Mouse (Mus musculus): Measurements from ENCODE around the gene Snx14. TPM values are rescaled to one million over a fixed set of nuclear protein-coding genes. Genes with fewer than 3 reads are reported as not detected.
A peak's percentile ranks its signal among the peaks of the same experiment; 100 is the strongest.
"Not testable (repeated sequence)": the region's sequence is repeated elsewhere in the genome, so short reads cannot be mapped to it uniquely, and the experiment has no call there.

The Snx14 gene
- 33.7 and 36.2 TPM in 2 replicates for polyA plus RNA-seq (2015; fragmentation: Nextera tagmentation; extraction: Ambion mirVana)

DNA sequence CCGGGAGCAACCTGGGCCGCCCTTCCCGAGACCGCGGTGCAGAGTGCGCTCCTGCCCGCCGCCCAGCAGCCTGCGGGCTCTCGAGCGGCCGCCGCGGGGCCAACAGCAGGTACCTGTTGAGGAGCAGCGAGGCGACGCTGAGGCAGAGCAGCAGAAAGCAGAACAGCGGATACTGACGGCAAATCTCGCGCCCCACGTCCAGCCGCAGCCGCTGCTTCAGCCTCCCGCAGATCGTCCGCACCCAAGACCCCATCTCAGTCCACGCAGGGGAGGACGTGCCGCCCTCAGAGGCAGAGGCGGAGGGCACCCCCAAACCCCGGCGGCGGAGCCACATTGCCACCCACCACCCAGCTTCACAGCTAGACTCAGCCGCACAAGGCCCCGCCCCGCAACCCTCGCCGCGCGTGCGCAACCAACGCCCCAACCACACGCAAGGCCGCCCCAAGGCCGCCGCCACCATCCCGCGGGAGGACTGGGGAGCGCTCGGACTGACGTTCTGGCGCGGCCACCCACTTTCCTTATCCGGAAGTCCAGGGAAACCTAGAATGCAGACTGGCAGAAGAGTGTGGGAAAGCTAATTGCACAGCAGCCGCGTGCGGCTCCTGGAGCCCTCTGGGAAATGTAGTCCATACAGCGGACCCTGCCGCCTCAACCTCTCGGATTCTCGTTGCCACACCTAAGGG, at the start of gene Snx14:
Gene Snx14 (minus strand): TSS at position 404 of the 683 bp plus-strand sequence.
- H3K4me1 ChIP-seq = peaks cover 25% of the 10 kb centered on the region
- peak; percentile 98 for ATAC-seq (replicated peaks)
- H3K9ac ChIP-seq = peak within 1 kb of the TSS; percentile 72
- 0% methylated on average over 62 of the region's 62 CpGs for WGBS
- peak within 1 kb of the TSS; percentile 92 for H3K27ac ChIP-seq
- H3K9me3 ChIP-seq = no peaks in the 10 kb centered on the region
- no peaks in the 10 kb centered on the region for H3K27me3 ChIP-seq (replicated peaks)
- H3K4me2 ChIP-seq = peak within 1 kb of the TSS; percentile 62
- peak within 1 kb of the TSS; percentile 62 for H3K4me3 ChIP-seq
- H3K36me3 ChIP-seq (replicated peaks) = no peaks in the 10 kb centered on the region

GRCm38 (mm10) chr9:88484531-88484930, 45.8 kb upstream of the Snx14 start:
- no peak overlapping the region for H3K9ac ChIP-seq
- H3K9me3 ChIP-seq = no peaks in the 10 kb centered on the region
- no peak overlapping the region for H3K4me3 ChIP-seq
- no peak for ATAC-seq (replicated peaks)
- no peak overlapping the region for H3K27ac ChIP-seq
- no peak overlapping the region for H3K4me2 ChIP-seq
- peaks cover 19% of the 10 kb centered on the region for H3K4me1 ChIP-seq
- 49% methylated on average over 6 of the region's 6 CpGs for WGBS
- H3K36me3 ChIP-seq (replicated peaks) = no peaks in the 10 kb centered on the region
- H3K27me3 ChIP-seq (replicated peaks) = 0 out of 2 replicates have a peak, but pooled peaks cover 3% of the 10 kb centered on the region

DNA sequence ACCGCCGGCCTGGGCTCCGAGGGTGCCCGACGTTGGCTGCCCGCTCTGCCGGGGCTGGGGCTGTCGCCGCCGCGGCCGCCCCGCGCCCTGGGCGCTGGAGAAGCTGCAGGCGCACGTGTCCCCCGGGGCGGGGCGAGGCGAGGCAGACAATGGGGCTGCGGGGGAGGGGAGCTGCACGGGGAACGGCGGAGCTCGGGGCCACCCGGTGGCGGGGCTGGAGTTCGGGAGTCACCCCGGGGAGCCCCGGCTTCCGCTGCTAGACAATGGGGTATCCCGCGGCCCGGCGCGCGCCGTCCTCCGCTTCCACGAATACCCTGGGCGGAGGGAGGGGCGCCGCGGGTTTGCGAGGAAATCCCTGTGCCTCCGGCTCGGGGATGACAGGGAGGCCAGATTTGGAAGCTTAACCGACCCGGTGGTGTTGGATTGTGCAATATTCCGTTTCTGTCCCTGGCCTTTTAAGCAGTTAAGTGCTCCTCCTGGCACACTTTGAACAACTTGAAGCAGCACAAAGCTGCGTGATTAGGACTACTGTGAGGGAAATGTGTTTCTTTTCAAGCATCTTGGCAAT, 44.2 kb upstream of the Snx14 start:
- H3K4me1 ChIP-seq = peaks cover 23% of the 10 kb centered on the region
- H3K36me3 ChIP-seq (replicated peaks) = no peaks in the 10 kb centered on the region
- peak overlapping the region; percentile 87 for H3K4me3 ChIP-seq
- H3K9ac ChIP-seq = peak overlapping the region; percentile 88
- H3K4me2 ChIP-seq = peak overlapping the region; percentile 58
- ATAC-seq (replicated peaks) = no peak
- peak overlapping the region; percentile 99 for H3K27ac ChIP-seq
- WGBS = 0% methylated on average over 25 of the region's 52 CpGs
- H3K27me3 ChIP-seq (replicated peaks) = 0 out of 2 replicates have a peak, but pooled peaks cover 3% of the 10 kb centered on the region
- H3K9me3 ChIP-seq = no peaks in the 10 kb centered on the region

- not testable (repeated sequence) for H3K9me3 ChIP-seq; H3K27me3 ChIP-seq (replicated peaks); H3K36me3 ChIP-seq (replicated peaks)
- Histone ChIP-seq H3K27ac (peak within 1 kb of the TSS; percentile 99), H3K9ac (peak within 1 kb of the TSS; percentile 88), H3K4me3 (peak within 1 kb of the TSS; percentile 87), H3K4me2 (peak within 1 kb of the TSS; percentile 58), H3K4me1 (peaks cover 23% of the 10 kb centered on the region)
- WGBS = under 1% methylated on average over 49 of the region's 68 CpGs
- peak; percentile 96 for ATAC-seq (replicated peaks)
These were observed 43.6 kb upstream of the Snx14 start, which contains the start of gene Syncrip for GRCm38 (mm10) chr9:88482230-88482828. TSS of gene Syncrip (minus strand) at chr9:88482574.

DNA sequence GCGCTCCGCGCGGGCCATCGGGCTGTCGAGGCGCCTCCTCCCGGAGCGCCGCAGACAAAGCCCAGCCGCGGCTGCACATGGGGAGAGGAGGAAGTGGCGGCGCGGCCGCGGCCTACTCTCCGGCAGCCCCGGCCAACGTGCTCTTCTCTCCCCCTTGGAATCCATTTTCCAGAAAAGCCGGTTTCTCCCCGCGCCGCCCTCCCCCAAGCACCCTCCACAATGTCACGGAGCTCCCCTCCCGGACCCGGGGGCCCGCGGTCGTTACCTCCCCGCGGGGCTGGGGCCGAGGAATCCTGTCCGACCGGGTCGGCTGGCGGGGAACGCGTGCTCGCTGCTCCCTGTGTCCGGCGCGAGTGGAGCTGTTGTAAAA, 43.0 kb upstream of the Snx14 start:
- H3K27me3 ChIP-seq (replicated peaks) = 0 out of 2 replicates have a peak, but pooled peaks cover 3% of the 10 kb centered on the region
- H3K4me2 ChIP-seq = peak overlapping the region; percentile 57
- peak overlapping the region; percentile 87 for H3K4me3 ChIP-seq
- H3K9ac ChIP-seq = peak overlapping the region; percentile 87
- peaks cover 23% of the 10 kb centered on the region for H3K4me1 ChIP-seq
- under 1% methylated on average over 41 of the region's 43 CpGs for WGBS
- peak overlapping the region; percentile 99 for H3K27ac ChIP-seq
- no peaks in the 10 kb centered on the region for H3K9me3 ChIP-seq
- ATAC-seq (replicated peaks) = no peak; the same call in 1 of the 2 replicates
- H3K36me3 ChIP-seq (replicated peaks) = 0 out of 2 replicates have a peak, but pooled peaks cover 4% of the 10 kb centered on the region

GRCm38 (mm10) chr9:88481061-88481790, 42.5 kb upstream of the Snx14 start:
- WGBS = under 1% methylated on average over 77 of the region's 78 CpGs
- Histone ChIP-seq H3K36me3 (replicated peaks) (0 out of 2 replicates have a peak, but pooled peaks cover 4% of the 10 kb centered on the region), H3K4me2 (peak overlapping the region; percentile 57), H3K9me3 (no peaks in the 10 kb centered on the region), H3K9ac (peak overlapping the region; percentile 87), H3K27ac (peak overlapping the region; percentile 99), H3K4me1 (peaks cover 23% of the 10 kb centered on the region), H3K4me3 (peak overlapping the region; percentile 87), H3K27me3 (replicated peaks) (0 out of 2 replicates have a peak, but pooled peaks cover 3% of the 10 kb centered on the region)
- ATAC-seq (replicated peaks) = no peak; the same call in 1 of the 2 replicates

DNA sequence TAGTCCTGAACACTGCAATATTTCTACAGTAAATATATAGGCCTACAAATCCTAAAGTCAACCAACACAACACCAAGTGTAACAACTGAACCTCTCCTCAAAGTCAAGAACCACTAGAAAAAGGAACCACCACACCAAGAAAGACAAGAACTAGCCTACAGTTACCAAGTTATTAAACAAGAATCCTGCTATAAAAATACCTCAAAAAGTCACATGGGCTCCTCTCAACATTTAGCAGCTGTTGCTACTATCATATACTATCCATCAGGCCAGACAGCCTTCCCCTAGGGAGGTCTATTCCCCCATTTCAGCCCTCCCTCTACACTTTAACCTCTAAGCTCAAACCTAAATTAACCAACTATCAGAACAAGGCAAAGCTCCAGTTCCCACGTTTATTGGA, 41.4 kb upstream of the Snx14 start:
- peaks cover 4% of the 10 kb centered on the region; the same call in 1 of the 2 replicates for H3K36me3 ChIP-seq (replicated peaks)
- no peaks in the 10 kb centered on the region for H3K27me3 ChIP-seq (replicated peaks)
- no peaks in the 10 kb centered on the region for H3K9me3 ChIP-seq
- ATAC-seq (replicated peaks) = no peak
- 25% methylated on average over 1 of the region's 1 CpGs for WGBS
- H3K27ac ChIP-seq = no peak overlapping the region
- H3K4me2 ChIP-seq = peak overlapping the region; percentile 57
- H3K4me1 ChIP-seq = peaks cover 23% of the 10 kb centered on the region
- H3K4me3 ChIP-seq = peak overlapping the region; percentile 87
- H3K9ac ChIP-seq = peak overlapping the region; percentile 27

GRCm38 (mm10) chr9:88476138-88476537, 37.4 kb upstream of the Snx14 start:
- 22% methylated on average over 1 of the region's 1 CpGs for WGBS
- Histone ChIP-seq H3K9me3 (no peaks in the 10 kb centered on the region), H3K36me3 (replicated peaks) (peaks cover 25% of the 10 kb centered on the region), H3K27me3 (replicated peaks) (no peaks in the 10 kb centered on the region), H3K9ac (no peak overlapping the region), H3K27ac (no peak overlapping the region), H3K4me3 (no peak overlapping the region), H3K4me2 (no peak overlapping the region), H3K4me1 (peaks cover 12% of the 10 kb centered on the region)
- no peak for ATAC-seq (replicated peaks)

GRCm38 (mm10) chr9:88461017-88461416, 22.3 kb upstream of the Snx14 start:
- not testable (repeated sequence) for H3K4me3 ChIP-seq; H3K9me3 ChIP-seq; H3K4me2 ChIP-seq; H3K27ac ChIP-seq; H3K9ac ChIP-seq; H3K4me1 ChIP-seq; H3K27me3 ChIP-seq (replicated peaks); ATAC-seq (replicated peaks)
- 96% methylated on average over 2 of the region's 4 CpGs for WGBS
- H3K36me3 ChIP-seq (replicated peaks) = peaks cover 32% of the 10 kb centered on the region

- H3K9ac ChIP-seq = no peak overlapping the region
- no peak overlapping the region for H3K4me3 ChIP-seq
- no peak overlapping the region for H3K27ac ChIP-seq
- no peaks in the 10 kb centered on the region for H3K36me3 ChIP-seq (replicated peaks)
- H3K9me3 ChIP-seq = no peaks in the 10 kb centered on the region
- peaks cover 25% of the 10 kb centered on the region for H3K4me1 ChIP-seq
- 25% methylated on average over 5 of the region's 5 CpGs for WGBS
- no peaks in the 10 kb centered on the region for H3K27me3 ChIP-seq (replicated peaks)
- no peak for ATAC-seq (replicated peaks)
- peak overlapping the region; percentile 62; the same call in 1 of the 2 replicates for H3K4me2 ChIP-seq
These were observed 1.2 kb upstream of the Snx14 start for GRCm38 (mm10) chr9:88439991-88440390.

- under 1% methylated on average over 17 of the region's 17 CpGs for WGBS
- H3K36me3 ChIP-seq (replicated peaks) = no peaks in the 10 kb centered on the region
- H3K9me3 ChIP-seq = no peaks in the 10 kb centered on the region
- peak overlapping the region; percentile 62 for H3K4me3 ChIP-seq
- no peaks in the 10 kb centered on the region for H3K27me3 ChIP-seq (replicated peaks)
- H3K9ac ChIP-seq = peak overlapping the region; percentile 72
- H3K27ac ChIP-seq = peak overlapping the region; percentile 92
- H3K4me2 ChIP-seq = peak overlapping the region; percentile 62
- peak; percentile 72 for ATAC-seq (replicated peaks)
- peaks cover 25% of the 10 kb centered on the region for H3K4me1 ChIP-seq
These were observed 461 bp upstream of the Snx14 start for GRCm38 (mm10) chr9:88439238-88439600.

DNA sequence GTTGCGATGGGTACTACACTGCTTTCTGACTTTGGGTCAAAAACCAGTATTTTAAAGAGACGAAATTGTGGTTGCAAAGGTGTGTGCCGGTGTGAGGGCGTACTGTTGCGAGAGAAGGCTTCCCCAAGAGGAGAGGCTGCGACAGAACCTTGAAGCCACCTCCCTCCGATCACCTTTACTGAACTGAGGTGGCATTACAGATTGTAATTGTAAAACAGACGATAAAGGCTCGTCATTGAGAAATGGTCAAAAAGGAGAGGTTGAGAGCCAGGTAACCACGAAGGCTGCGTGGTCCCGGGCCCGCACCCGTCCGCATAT, 562 bp downstream of the Snx14 start:
- ATAC-seq (replicated peaks) = peak; percentile 24; the same call in 1 of the 2 replicates
- WGBS = 2% methylated on average over 15 of the region's 15 CpGs
- peak overlapping the region; percentile 62 for H3K4me2 ChIP-seq

More for the DNA sequence above, 562 bp downstream of the Snx14 start:
- H3K4me1 ChIP-seq = peaks cover 25% of the 10 kb centered on the region
- H3K27me3 ChIP-seq (replicated peaks) = no peaks in the 10 kb centered on the region
- peak overlapping the region; percentile 62 for H3K4me3 ChIP-seq
- H3K36me3 ChIP-seq (replicated peaks) = no peaks in the 10 kb centered on the region
- H3K27ac ChIP-seq = peak overlapping the region; percentile 92
- H3K9ac ChIP-seq = peak overlapping the region; percentile 72
- no peaks in the 10 kb centered on the region for H3K9me3 ChIP-seq
